Mouse (Mus musculus) liver, embryonic 13.5 days (tissue): Measurements from ENCODE around the gene Mlycd. TPM values are rescaled to one million over a fixed set of nuclear protein-coding genes. Genes with fewer than 3 reads are reported as not detected.

ENCODE experiments used
- ATAC-seq: fragments of 200-750 bp; cut with Nextera tagmentation; 2 replicates; pipeline ENCODE4 v1.8.0; 2017; ENCODE audit warnings: low read depth, mild to moderate bottlenecking, moderate number of reproducible peaks, moderate library complexity
- DNase-seq: peaks from one replicate; pipeline ENCODE4 v3.0.0; 2022
- H3K27ac ChIP-seq: fragments of 300-500 bp; sonication (generic); 2 replicates; pipeline ENCODE4 v1.5.1; 2015; ENCODE audit warnings: moderate library complexity, mild to moderate bottlenecking, inconsistent platforms
- H3K27me3 ChIP-seq: fragments of 300-500 bp; sonication (generic); 2 replicates; pipeline ENCODE4 v1.6.1; 2015; ENCODE audit warnings: mild to moderate bottlenecking, inconsistent platforms
- H3K36me3 ChIP-seq: fragments of 300-500 bp; sonication (generic); 2 replicates; pipeline ENCODE4 v1.6.1; 2015; ENCODE audit warnings: mild to moderate bottlenecking, inconsistent platforms
- H3K4me1 ChIP-seq: fragments of 300-500 bp; sonication (generic); replicated peaks from 2 replicates; pipeline ENCODE4 v1.6.1; 2015; ENCODE audit warnings: inconsistent platforms
- H3K4me2 ChIP-seq: fragments of 300-500 bp; sonication (generic); 2 replicates; pipeline ENCODE4 v1.6.1; 2015; ENCODE audit warnings: inconsistent platforms, mild to moderate bottlenecking, moderate library complexity
- H3K4me3 ChIP-seq: fragments of 300-500 bp; sonication (generic); replicated peaks from 2 replicates; pipeline ENCODE4 v1.5.1; 2015; ENCODE audit warnings: mild to moderate bottlenecking, inconsistent platforms
- H3K9ac ChIP-seq: fragments of 300-500 bp; sonication (generic); 2 replicates; pipeline ENCODE4 v1.6.1; 2015; ENCODE audit warnings: mild to moderate bottlenecking, inconsistent platforms
- H3K9me3 ChIP-seq: fragments of 300-500 bp; sonication (generic); replicated peaks from 2 replicates; pipeline ENCODE4 v1.6.1; 2016; ENCODE audit warnings: inconsistent platforms
- WGBS: fragments of 180-500 bp; shearing (Covaris S2); methylation state at CpG from one replicate; pipeline ENCODE4 v1.1.7; 2015; ENCODE audit not compliant: insufficient replicate concordance; 5-methylcytosine and 5-hydroxymethylcytosine counted together
- polyA plus RNA-seq: library from polyadenylated mRNA; unstranded; fragments of >200 nt; fragmentation: Nextera tagmentation; extraction: Ambion mirVana; gene quantifications from 2 replicates; pipeline ENCODE4 v1.2.1, GENCODE M21; 2015

The Mlycd gene
- polyA plus RNA-seq, 1 experiment from 2014 or later: 7.3 TPM

GRCm38 (mm10) chr8:119446211-119446989, 51.7 kb downstream of the Mlycd start, which contains the start of gene Necab2:
Gene Necab2, plus strand, starts transcription at chr8:119446719.
- no peaks in the 10 kb centered on the region for H3K9me3 ChIP-seq
- H3K9ac ChIP-seq: no peak within 1 kb of the TSS
- H3K4me3 ChIP-seq: peak within 1 kb of the TSS; percentile 53
- peak within 1 kb of the TSS; percentile 69 for H3K4me2 ChIP-seq
- 2% methylated on average over 38 of the region's 52 CpGs for WGBS
- peaks cover 9% of the 10 kb centered on the region for H3K4me1 ChIP-seq
- DNase-seq (peak; percentile 39), ATAC-seq (peak; percentile 36; the same call in 1 of the 2 replicates)
- peaks cover 56% of the 10 kb centered on the region for H3K27me3 ChIP-seq
- H3K27ac ChIP-seq: no peak within 1 kb of the TSS
- H3K36me3 ChIP-seq: peaks cover 33% of the 10 kb centered on the region

GRCm38 (mm10) chr8:119446990-119447780, 52.5 kb downstream of the Mlycd start:
- Histone ChIP-seq H3K27ac (no peak overlapping the region), H3K4me1 (peaks cover 9% of the 10 kb centered on the region), H3K4me3 (peak overlapping the region; percentile 53), H3K4me2 (peak overlapping the region; percentile 69), H3K27me3 (peaks cover 58% of the 10 kb centered on the region), H3K9ac (no peak overlapping the region), H3K9me3 (no peaks in the 10 kb centered on the region), H3K36me3 (peaks cover 25% of the 10 kb centered on the region)
- 2% methylated on average over 51 of the region's 80 CpGs for WGBS
- DNase-seq (no peak), ATAC-seq (no peak)

- Histone ChIP-seq H3K4me2 (no peak overlapping the region; the same call in 1 of the 2 replicates), H3K4me1 (peaks cover 9% of the 10 kb centered on the region), H3K27me3 (peaks cover 58% of the 10 kb centered on the region), H3K36me3 (peaks cover 20% of the 10 kb centered on the region), H3K27ac (no peak overlapping the region), H3K4me3 (no peak overlapping the region), H3K9me3 (no peaks in the 10 kb centered on the region), H3K9ac (no peak overlapping the region)
- 5% methylated on average over 17 of the region's 17 CpGs for WGBS
- ATAC-seq (no peak), DNase-seq (no peak)
Measured at GRCm38 (mm10) chr8:119447781-119448170, 53.1 kb downstream of the Mlycd start.

- Histone ChIP-seq H3K4me2 (no peak overlapping the region), H3K4me1 (peaks cover 9% of the 10 kb centered on the region), H3K4me3 (no peak overlapping the region), H3K9ac (no peak overlapping the region), H3K36me3 (peaks cover 14% of the 10 kb centered on the region; the same call in 1 of the 2 replicates), H3K27me3 (peaks cover 57% of the 10 kb centered on the region), H3K9me3 (no peaks in the 10 kb centered on the region), H3K27ac (no peak overlapping the region)
- WGBS: 63% methylated on average over 12 of the region's 12 CpGs
- ATAC-seq (no peak), DNase-seq (no peak)
Measured at GRCm38 (mm10) chr8:119449627-119450026, 54.9 kb downstream of the Mlycd start.

- no peaks in the 10 kb centered on the region for H3K36me3 ChIP-seq
- H3K4me2 ChIP-seq: no peak overlapping the region
- peaks cover 42% of the 10 kb centered on the region for H3K27me3 ChIP-seq
- no peaks in the 10 kb centered on the region for H3K9me3 ChIP-seq
- DNase-seq (no peak), ATAC-seq (no peak)
- peaks cover 9% of the 10 kb centered on the region; the same call in 1 of the 2 replicates for H3K4me1 ChIP-seq
- H3K9ac ChIP-seq: no peak overlapping the region
- H3K4me3 ChIP-seq: no peak overlapping the region
- no peak overlapping the region for H3K27ac ChIP-seq
- 67% methylated on average over 4 of the region's 4 CpGs for WGBS
Measured at GRCm38 (mm10) chr8:119451131-119451530, 56.5 kb downstream of the Mlycd start.

- H3K4me1 ChIP-seq: no peaks in the 10 kb centered on the region
- H3K4me3 ChIP-seq: no peak overlapping the region
- H3K9me3 ChIP-seq: no peaks in the 10 kb centered on the region
- no peaks in the 10 kb centered on the region for H3K36me3 ChIP-seq
- H3K27ac ChIP-seq: no peak overlapping the region
- WGBS: 70% methylated on average over 5 of the region's 5 CpGs
- no peak for ATAC-seq
- H3K9ac ChIP-seq: no peak overlapping the region
- no peak overlapping the region for H3K4me2 ChIP-seq
- DNase-seq: no peak
- H3K27me3 ChIP-seq: peaks cover 24% of the 10 kb centered on the region
Measured at GRCm38 (mm10) chr8:119452919-119453318, 58.2 kb downstream of the Mlycd start.

GRCm38 (mm10) chr8:119456045-119456444, 61.4 kb downstream of the Mlycd start:
- ATAC-seq (no peak), DNase-seq (no peak)
- Histone ChIP-seq H3K4me2 (no peak overlapping the region), H3K27me3 (peaks cover 3% of the 10 kb centered on the region; the same call in 1 of the 2 replicates), H3K36me3 (no peaks in the 10 kb centered on the region), H3K9me3 (no peaks in the 10 kb centered on the region), H3K4me1 (no peaks in the 10 kb centered on the region), H3K27ac (no peak overlapping the region), H3K9ac (no peak overlapping the region), H3K4me3 (no peak overlapping the region)
- 65% methylated on average over 5 of the region's 5 CpGs for WGBS

GRCm38 (mm10) chr8:119459724-119460123, 65.0 kb downstream of the Mlycd start:
- ATAC-seq: no peak
- H3K27ac ChIP-seq: no peak overlapping the region

More at GRCm38 (mm10) chr8:119459724-119460123, 65.0 kb downstream of the Mlycd start:
- Histone ChIP-seq H3K27me3 (peaks cover 13% of the 10 kb centered on the region), H3K4me3 (no peak overlapping the region), H3K9me3 (no peaks in the 10 kb centered on the region), H3K36me3 (no peaks in the 10 kb centered on the region), H3K4me2 (no peak overlapping the region), H3K9ac (no peak overlapping the region), H3K4me1 (no peaks in the 10 kb centered on the region)
- DNase-seq: no peak
- 46% methylated on average over 16 of the region's 16 CpGs for WGBS

Other genes with a start within 250 kb of the Mlycd start
- gene Hsbp1, start 50.4 kb upstream of the Mlycd start, polyA plus RNA-seq: 86.8 and 94.9 TPM in 2 replicates
- 13.0 and 14.8 TPM in 2 replicates for gene Osgin1, start 39.2 kb downstream of the Mlycd start, polyA plus RNA-seq
- gene Necab2, start 51.8 kb downstream of the Mlycd start, polyA plus RNA-seq: 0.05 TPM in 1 of 2 replicates, not detected in the other
- not detected in 2 replicates for gene Slc38a8, start 106.8 kb downstream of the Mlycd start, polyA plus RNA-seq
- gene Mbtps1, start 163.9 kb downstream of the Mlycd start, polyA plus RNA-seq: 27.7 and 32.1 TPM in 2 replicates
- gene Hsdl1, start 180.3 kb downstream of the Mlycd start, polyA plus RNA-seq: 18.5 and 19.8 TPM in 2 replicates
- gene Dnaaf1, start 180.4 kb downstream of the Mlycd start, polyA plus RNA-seq: 0.05 and 0.07 TPM in 2 replicates
- 6.6 and 6.8 TPM in 2 replicates for gene Taf1c, start 210.3 kb downstream of the Mlycd start, polyA plus RNA-seq
- not detected in 2 replicates for gene Adad2, start 217.9 kb downstream of the Mlycd start, polyA plus RNA-seq
- not detected in 2 replicates for gene Kcng4, start 240.8 kb downstream of the Mlycd start, polyA plus RNA-seq